Mouse (Mus musculus) CH12.LX (cell line): ENCODE measurements around the gene Prr5l. TPM values are rescaled to one million over a fixed set of nuclear protein-coding genes. Genes with fewer than 3 reads are reported as not detected.
A peak's percentile ranks its signal among the peaks of the same experiment; 100 is the strongest.

ENCODE experiments used
- DNase-seq: peaks from one replicate; pipeline ENCODE4 v3.0.0-alpha.2; 2013; ENCODE audit errors: extremely low read depth
- H3K27ac ChIP-seq: 2 replicates; pipeline ENCODE4 v1.5.1; 2012; ENCODE audit warnings: low read depth, mild to moderate bottlenecking, control low read depth, moderate library complexity; ENCODE audit not compliant: insufficient read depth
- H3K27me3 ChIP-seq: replicated peaks from 2 replicates; pipeline ENCODE3; 2012; ENCODE audit warnings: inconsistent platforms
- H3K36me3 ChIP-seq, 2 experiments: replicated peaks in 1 of 2; 2 replicates each; pipeline versions ENCODE3 to v1.6.1; 2012; ENCODE audit warnings: inconsistent platforms in 1 of 2, low read length in 1 of 2, mild to moderate bottlenecking in 1 of 2, mixed read lengths in 1 of 2, moderate library complexity in 1 of 2; ENCODE audit not compliant: control insufficient read depth in 1 of 2, insufficient read depth in 1 of 2
- H3K4me1 ChIP-seq, 2 experiments: 2 replicates each; pipeline ENCODE4 v1.6.1; 2012; ENCODE audit warnings: inconsistent platforms in 1 of 2, moderate library complexity in 1 of 2; ENCODE audit not compliant: insufficient read depth in 2 of 2, control insufficient read depth in 1 of 2
- H3K4me2 ChIP-seq: 2 replicates; pipeline ENCODE4 v1.6.1; 2012; ENCODE audit warnings: low read depth, mild to moderate bottlenecking, control low read depth; ENCODE audit not compliant: poor library complexity, insufficient read depth, severe bottlenecking
- H3K4me3 ChIP-seq, 3 experiments: fragments of 150-350 bp in 1 of 3; sonication (generic) in 1 of 3; replicated peaks in 1 of 3; 2 replicates each; pipeline versions ENCODE3 to v1.5.1; 2011 to 2012; ENCODE audit warnings: low read depth in 2 of 3, low read length in 2 of 3, mild to moderate bottlenecking in 2 of 3, moderate library complexity in 2 of 3, control low read depth in 1 of 3, improper control_type of control experiment in 1 of 3, inconsistent platforms in 1 of 3, mixed read lengths in 1 of 3; ENCODE audit not compliant: poor library complexity in 1 of 3
- H3K79me2 ChIP-seq: replicated peaks from 2 replicates; pipeline ENCODE4 v1.6.1; 2012; ENCODE audit warnings: mild to moderate bottlenecking, moderate library complexity; ENCODE audit not compliant: control insufficient read depth, poor library complexity, insufficient read depth, severe bottlenecking; ENCODE audit errors: extremely low read depth
- H3K9ac ChIP-seq: 2 replicates; pipeline ENCODE4 v1.6.1; 2012; ENCODE audit warnings: low read depth, mild to moderate bottlenecking, control low read depth, moderate library complexity; ENCODE audit not compliant: insufficient read depth
- H3K9me3 ChIP-seq: replicated peaks from 2 replicates; pipeline ENCODE3; 2012; ENCODE audit warnings: low read length, inconsistent platforms, mixed read lengths
- BHLHE40 ChIP-seq: IDR thresholded peaks from 2 replicates; pipeline ENCODE4 v1.6.1; 2011; ENCODE audit warnings: mild to moderate bottlenecking, low read depth, low read length, improper control_type of control experiment
- CTCF ChIP-seq, 2 experiments: IDR thresholded peaks in 1 of 2; conservative IDR thresholded peaks in 1 of 2; 2 replicates each; pipeline ENCODE4 v1.5.1; 2011 to 2012; ENCODE audit warnings: low read depth in 2 of 2, low read length in 2 of 2, improper control_type of control experiment in 1 of 2, inconsistent platforms in 1 of 2, mild to moderate bottlenecking in 1 of 2, moderate library complexity in 1 of 2
- ELF1 ChIP-seq: IDR thresholded peaks from 2 replicates; pipeline ENCODE4 v1.6.1; 2014; ENCODE audit warnings: low read depth, mild to moderate bottlenecking, inconsistent platforms, low read length, improper control_type of control experiment
- EP300 ChIP-seq: IDR thresholded peaks from 2 replicates; pipeline ENCODE4 v1.6.1; 2011; ENCODE audit warnings: low read length, improper control_type of control experiment
- ETS1 ChIP-seq: conservative IDR thresholded peaks from 2 replicates; pipeline ENCODE4 v1.6.1; 2012; ENCODE audit warnings: low read depth, mild to moderate bottlenecking, inconsistent platforms, low read length, improper control_type of control experiment, moderate library complexity
- GABPA ChIP-seq: IDR thresholded peaks from 2 replicates; pipeline ENCODE4 v1.6.1; 2012; ENCODE audit warnings: low read depth, low read length, improper control_type of control experiment, inconsistent platforms; ENCODE audit not compliant: insufficient replicate concordance
- IRF4 ChIP-seq: IDR thresholded peaks from 2 replicates; pipeline ENCODE4 v1.6.1; 2014; ENCODE audit warnings: low read depth, mild to moderate bottlenecking, inconsistent platforms, low read length, improper control_type of control experiment
- KAT2A ChIP-seq: IDR thresholded peaks from 2 replicates; pipeline ENCODE4 v1.6.1; 2012; ENCODE audit warnings: low read length, improper control_type of control experiment, inconsistent platforms; ENCODE audit not compliant: insufficient replicate concordance
- MAX ChIP-seq: IDR thresholded peaks from 2 replicates; pipeline ENCODE4 v1.6.1; 2011; ENCODE audit warnings: low read length, improper control_type of control experiment
- MEF2A ChIP-seq: IDR thresholded peaks from 2 replicates; pipeline ENCODE4 v1.6.1; 2014; ENCODE audit warnings: low read depth, mild to moderate bottlenecking, inconsistent platforms, low read length, improper control_type of control experiment, borderline replicate concordance
- MXI1 ChIP-seq: IDR thresholded peaks from 2 replicates; pipeline ENCODE4 v1.6.1; 2011; ENCODE audit warnings: mild to moderate bottlenecking, low read depth, low read length, improper control_type of control experiment
- POLR2A ChIP-seq: IDR thresholded peaks from 2 replicates; pipeline ENCODE4 v1.6.1; 2011; ENCODE audit warnings: low read depth, mild to moderate bottlenecking, improper control_type of control experiment, low read length
- TCF12 ChIP-seq: IDR thresholded peaks from 2 replicates; pipeline ENCODE4 v1.6.1; 2014; ENCODE audit warnings: low read depth, mild to moderate bottlenecking, inconsistent platforms, low read length, improper control_type of control experiment
- ZC3H11A ChIP-seq: IDR thresholded peaks from 2 replicates; pipeline ENCODE4 v1.6.1; 2012; ENCODE audit warnings: low read depth, mild to moderate bottlenecking, inconsistent platforms, low read length, improper control_type of control experiment
- ZMIZ1 ChIP-seq: IDR thresholded peaks from 2 replicates; pipeline ENCODE4 v1.6.1; 2012; ENCODE audit warnings: low read depth, mild to moderate bottlenecking, inconsistent platforms, low read length, improper control_type of control experiment
- dilution Hi-C: fragments of 300-500 bp; cut with MboI; formaldehyde crosslinking; loops from 2 replicates; pipeline ENCODE4 v1.14.3; 2020; ENCODE audit warnings: low sequenced_read_pairs; ENCODE audit not compliant: extremely low pct_unique_long_range_greater_than_20kb, extremely low pct_ligation_motif_present
- in situ Hi-C: fragments of 300-500 bp; cut with MboI; formaldehyde crosslinking; loops from 3 replicates; pipeline ENCODE4 v1.14.3; 2019; ENCODE audit warnings: low sequenced_read_pairs, low pct_ligation_motif_present, low pct_unique_long_range_greater_than_20kb, mixed read lengths
- polyA plus RNA-seq: library from polyadenylated mRNA; unstranded; fragments of >175 nt; gene quantifications from 2 replicates; pipeline ENCODE4 v1.2.1, GENCODE M21; 2012; ENCODE audit warnings: low read depth; ENCODE audit not compliant: insufficient read length
- total RNA-seq, 2 experiments: library from RNA; depleted of rRNA; stranded (reverse); fragments of 300-350 nt in 1 of 2; fragments of >200 nt in 1 of 2; gene quantifications; 2 replicates each; pipeline ENCODE4 v1.2.3; 2012 to 2014

Prr5l gene
- total and polyA plus RNA-seq, 3 experiments, result 0.21 to 0.93 TPM; not detected in 1

DNA sequence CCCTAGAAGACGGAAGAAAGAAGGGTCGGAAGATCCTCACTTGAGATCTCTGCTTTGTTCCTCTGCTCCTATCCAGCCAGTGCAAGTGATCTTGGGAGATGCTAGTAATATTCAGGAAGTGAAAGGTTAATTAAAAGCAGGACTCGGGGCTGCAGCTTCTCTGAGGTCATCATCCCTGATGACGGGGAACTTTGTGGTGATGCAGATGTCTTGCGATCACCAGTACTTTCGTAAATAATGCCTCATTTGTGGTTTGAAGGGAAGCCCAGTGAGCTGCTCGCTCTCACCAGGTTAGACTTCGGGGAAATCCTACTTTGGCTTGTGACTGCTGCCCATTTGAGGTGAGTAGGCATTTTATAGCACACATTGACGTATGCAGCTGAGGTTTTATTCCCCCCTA lies 26.7 kb downstream of the Prr5l start:
- in situ Hi-C loops, result no loop called here

DNA sequence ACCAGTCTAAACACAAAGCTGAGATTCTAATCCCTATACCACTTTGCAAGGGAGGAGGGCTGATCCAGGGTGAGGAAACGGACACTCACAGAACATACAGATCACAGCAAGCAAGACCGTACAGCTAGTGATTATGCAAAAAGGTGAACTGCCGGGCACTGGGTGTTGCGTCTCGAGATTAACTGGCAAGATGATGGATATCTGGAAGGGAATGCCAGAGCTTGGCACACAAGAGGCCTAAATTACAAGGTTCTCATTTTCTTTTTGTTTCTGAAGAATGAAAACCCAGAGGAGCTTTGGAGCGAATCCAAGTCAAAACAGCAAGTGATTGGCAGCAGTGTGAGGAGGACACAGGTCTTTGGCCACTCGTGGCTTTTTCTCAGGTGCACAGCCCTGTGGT lies 28.0 kb downstream of the Prr5l start:
- no peak overlapping the region for H3K9ac ChIP-seq
- no peak overlapping the region for H3K4me2 ChIP-seq
- no peaks in the 10 kb centered on the region for H3K36me3 ChIP-seq
- H3K4me3 ChIP-seq, result no peak overlapping the region
- peaks cover 2% of the 10 kb centered on the region for H3K9me3 ChIP-seq
- in situ Hi-C loops, result no loop called here
- peaks cover 7% of the 10 kb centered on the region for H3K27me3 ChIP-seq
- H3K27ac ChIP-seq, result no peak overlapping the region
- peaks cover 13 to 26% of the 10 kb centered on the region in 2 experiments for H3K4me1 ChIP-seq
- DNase-seq, result no peak
- TF ChIP-seq GABPA (no peak), ZMIZ1 (no peak), KAT2A (no peak), CTCF (conservative IDR thresholded peaks at IDR 0.05 in 1 of 2, IDR thresholded peaks at IDR 0.05 in 1 of 2; ENCODE audit: low read depth in 2 of 2, low read length in 2 of 2) (no peak), MAX (no peak)
- dilution Hi-C loops, result no loop called here
- H3K79me2 ChIP-seq, result no peaks in the 10 kb centered on the region

More for the DNA sequence above, 26.7 kb downstream of the Prr5l start:
- Histone ChIP-seq H3K79me2 (no peaks in the 10 kb centered on the region), H3K27ac (no peak overlapping the region), H3K27me3 (peaks cover 4% of the 10 kb centered on the region), H3K9ac (no peak overlapping the region), H3K36me3 (no peaks in the 10 kb centered on the region), H3K4me3 (no peak overlapping the region), H3K4me1 (peaks cover 13 to 26% of the 10 kb centered on the region in 2 experiments), H3K9me3 (no peaks in the 10 kb centered on the region), H3K4me2 (peak overlapping the region; percentile 62; the same call in 1 of the 2 replicates)
- 0 out of 2 replicates have a peak, but pooled peaks have one; percentile 35 for TF ChIP-seq MEF2A
- peak; percentile 81 for TF ChIP-seq ETS1
- no peak for TF ChIP-seq POLR2A
- peak; percentile 67 for TF ChIP-seq IRF4
- TF ChIP-seq ZC3H11A, result no peak
- TF ChIP-seq TCF12, result peak; percentile 49; the same call in 1 of the 2 replicates
- TF ChIP-seq EP300, result peak; percentile 36; the same call in 1 of the 2 replicates
- TF ChIP-seq BHLHE40, result peak; percentile 30; the same call in 1 of the 2 replicates
- DNase-seq, result peak; percentile 56
- dilution Hi-C loops, result no loop called here

DNA sequence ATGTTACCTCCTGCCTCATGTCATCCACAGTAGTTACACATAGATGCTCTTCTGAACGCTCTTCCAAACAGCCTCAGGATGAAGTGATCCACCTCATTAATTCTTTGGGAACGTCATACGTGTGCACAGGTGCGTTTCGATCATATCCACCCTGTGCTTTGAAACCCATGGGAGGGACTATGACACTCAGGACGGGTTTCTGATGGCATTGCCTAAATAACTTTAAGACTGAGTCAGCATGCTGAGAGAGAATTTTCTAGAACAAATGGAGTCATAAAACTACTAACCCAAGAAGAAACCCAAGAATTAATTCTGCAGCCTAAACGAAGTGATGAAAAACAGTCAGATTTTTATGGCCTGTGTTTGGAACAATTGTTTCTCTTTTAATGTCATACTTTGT lies 40.1 kb downstream of the Prr5l start:
- TF ChIP-seq GABPA (no peak), MEF2A (no peak), MXI1 (no peak), ELF1 (no peak)
- dilution Hi-C loops, result no loop called here

More for the DNA sequence above, 40.1 kb downstream of the Prr5l start:
- H3K4me1 ChIP-seq, result peaks cover 0 to 3% of the 10 kb centered on the region in 2 experiments; a peak in 2 of 4 replicates
- H3K4me3 ChIP-seq, result no peak overlapping the region
- no peaks in the 10 kb centered on the region for H3K9me3 ChIP-seq
- no peaks in the 10 kb centered on the region for H3K79me2 ChIP-seq
- H3K9ac ChIP-seq, result no peak overlapping the region
- no peaks in the 10 kb centered on the region for H3K36me3 ChIP-seq
- H3K27me3 ChIP-seq, result peaks cover 4% of the 10 kb centered on the region
- no peak for DNase-seq
- H3K27ac ChIP-seq, result no peak overlapping the region
- in situ Hi-C loops, result no loop called here
- no peak overlapping the region for H3K4me2 ChIP-seq
